Mouse (Mus musculus) kidney, adult 2 months (tissue): ENCODE results near the gene Scrn2. TPM values are rescaled to one million over a fixed set of nuclear protein-coding genes. Genes with fewer than 3 reads are reported as not detected.

Experiments
- DNase-seq: peaks from one replicate; pipeline ENCODE4 v3.0.0; 2021
- H3K27ac ChIP-seq: fragments of 200-500 bp; 2 replicates; pipeline ENCODE4 v1.5.1; 2012; ENCODE audit warnings: low read depth, low read length, control low read depth, inconsistent platforms; ENCODE audit not compliant: insufficient read depth
- H3K27me3 ChIP-seq: fragments of 200-500 bp; replicated peaks from 2 replicates; pipeline ENCODE4 v1.6.1; 2012; ENCODE audit warnings: mild to moderate bottlenecking, moderate library complexity, low read length, inconsistent platforms; ENCODE audit not compliant: control insufficient read depth, insufficient read depth
- H3K36me3 ChIP-seq: fragments of 200-500 bp; 2 replicates; pipeline ENCODE4 v1.6.1; 2012; ENCODE audit warnings: mild to moderate bottlenecking, moderate library complexity, low read length, inconsistent platforms; ENCODE audit not compliant: control insufficient read depth, insufficient read depth
- H3K4me1 ChIP-seq: fragments of 200-500 bp; 2 replicates; pipeline ENCODE4 v1.6.1; 2011; ENCODE audit warnings: low read length; ENCODE audit not compliant: control insufficient read depth, insufficient read depth
- H3K4me3 ChIP-seq: fragments of 200-500 bp; 2 replicates; pipeline ENCODE4 v1.5.1; 2011; ENCODE audit warnings: mild to moderate bottlenecking, low read depth, low read length, control low read depth; ENCODE audit not compliant: insufficient read depth
- CTCF ChIP-seq: fragments of 200-500 bp; conservative IDR thresholded peaks from 2 replicates; pipeline ENCODE4 v1.5.1; 2011; ENCODE audit warnings: low read depth, mild to moderate bottlenecking, control low read depth, low read length, moderate library complexity, mixed read lengths; ENCODE audit not compliant: insufficient read depth, insufficient read length
- POLR2A ChIP-seq: fragments of 200-500 bp; IDR thresholded peaks from one replicate; pipeline ENCODE4 v1.6.1; 2011; ENCODE audit warnings: low read depth, low read length, control low read depth
- whole genome bisulfite sequencing: fragments of 180-500 bp; shearing (Covaris S2); methylation state at CpG from one replicate; pipeline ENCODE4 v1.1.7; 2018; 5-methylcytosine and 5-hydroxymethylcytosine counted together
- polyA plus RNA-seq: library from polyadenylated mRNA; depleted of rRNA; stranded (reverse); fragments of >200 nt; gene quantifications from 2 replicates; pipeline ENCODE4 v1.2.3, GENCODE M21; 2012

The Scrn2 gene
- polyA plus RNA-seq, 1 experiment: 104 TPM

GRCm38 (mm10) chr11:96987873-96988655 lies 41.7 kb upstream of the Scrn2 start:
- no peak for DNase-seq
- TF ChIP-seq CTCF: no peak
- Histone ChIP-seq H3K4me1 (no peaks in the 10 kb centered on the region), H3K27me3 (no peaks in the 10 kb centered on the region), H3K36me3 (no peaks in the 10 kb centered on the region), H3K27ac (no peak overlapping the region), H3K4me3 (peak overlapping the region; percentile 17)
- 11% methylated on average over 31 of the region's 31 CpGs for WGBS

GRCm38 (mm10) chr11:96991501-96991900 lies 38.2 kb upstream of the Scrn2 start:
- DNase-seq: no peak
- Histone ChIP-seq H3K4me3 (no peak overlapping the region), H3K27me3 (no peaks in the 10 kb centered on the region), H3K27ac (no peak overlapping the region), H3K4me1 (no peaks in the 10 kb centered on the region), H3K36me3 (no peaks in the 10 kb centered on the region)
- 86% methylated on average over 5 of the region's 5 CpGs for WGBS
- TF ChIP-seq CTCF: no peak
- no peak for TF ChIP-seq POLR2A

GRCm38 (mm10) chr11:96992722-96993311 lies 36.9 kb upstream of the Scrn2 start:
- WGBS: 67% methylated on average over 8 of the region's 8 CpGs
- Histone ChIP-seq H3K4me1 (no peaks in the 10 kb centered on the region), H3K4me3 (no peak overlapping the region), H3K27ac (no peak overlapping the region), H3K27me3 (no peaks in the 10 kb centered on the region), H3K36me3 (no peaks in the 10 kb centered on the region)
- TF ChIP-seq CTCF: no peak
- no peak for TF ChIP-seq POLR2A
- no peak for DNase-seq

- H3K4me1 ChIP-seq: no peaks in the 10 kb centered on the region
- DNase-seq: no peak
- WGBS: 41% methylated on average over 5 of the region's 5 CpGs
- no peak overlapping the region for H3K4me3 ChIP-seq
- H3K27me3 ChIP-seq: no peaks in the 10 kb centered on the region
- H3K27ac ChIP-seq: no peak overlapping the region
- no peaks in the 10 kb centered on the region for H3K36me3 ChIP-seq
- TF ChIP-seq CTCF (no peak), POLR2A (no peak)
Measured at GRCm38 (mm10) chr11:96995031-96995430, 34.7 kb upstream of the Scrn2 start.

- Histone ChIP-seq H3K27ac (no peak overlapping the region), H3K4me3 (no peak overlapping the region), H3K27me3 (no peaks in the 10 kb centered on the region), H3K4me1 (no peaks in the 10 kb centered on the region), H3K36me3 (no peaks in the 10 kb centered on the region)
- DNase-seq: no peak
- no peak for TF ChIP-seq CTCF
- no peak for TF ChIP-seq POLR2A
- WGBS: 89% methylated on average over 15 of the region's 15 CpGs
Measured at GRCm38 (mm10) chr11:96995836-96996772, 33.6 kb upstream of the Scrn2 start.

- no peak overlapping the region for H3K27ac ChIP-seq
- H3K4me1 ChIP-seq: no peaks in the 10 kb centered on the region
- WGBS: 33% methylated on average over 17 of the region's 17 CpGs
- TF ChIP-seq POLR2A: no peak
- TF ChIP-seq CTCF: no peak
- H3K36me3 ChIP-seq: no peaks in the 10 kb centered on the region
- no peaks in the 10 kb centered on the region for H3K27me3 ChIP-seq
- no peak for DNase-seq
- peak overlapping the region; percentile 9 for H3K4me3 ChIP-seq
Measured at GRCm38 (mm10) chr11:96996773-96997379, 32.9 kb upstream of the Scrn2 start.
